Comparison of ENCODE assay signal across 10 mouse cellular contexts in genomic region chr12:97888291-97888800, GRCm38 (mm10).
A peak's percentile ranks its signal among the peaks of the same experiment; 100 is the strongest.
DNase-seq lines count a peak whose midpoint lies in the region; ATAC-seq and TF ChIP-seq lines count a peak whose summit lies in the region.
"Had no signal": no experiment of that assay in that cellular context is flagged by ENCODE, and none has a peak within 500 bp of the region (broad histone marks: within the 10 kb centered on the region; RNA-seq: fewer than 3 reads in every experiment).

No protein-coding gene starts in this region.

- no peak for ATAC-seq in lung, embryonic 14.5 days (ENCODE audit: insufficient read depth)
- no peak for ATAC-seq in lung, postnatal 0 days
- peak; percentile 15; the same call in 1 of the 2 replicates for ATAC-seq in forebrain, embryonic 12.5 days (ENCODE audit: low FRiP score)
- no peak for ATAC-seq in limb, embryonic 13.5 days (ENCODE audit: low FRiP score, low read depth)
- no peak for ATAC-seq in stomach, embryonic 15.5 days (ENCODE audit: insufficient read depth, low FRiP score, low read depth)

- TF ChIP-seq EP300 in lung, postnatal 0 days (IDR thresholded peaks at IDR 0.05): no peak

- no peak for TF ChIP-seq CTCF in lung, embryonic 14.5 days (IDR thresholded peaks at IDR 0.05; ENCODE audit: low read depth)
- no peak for TF ChIP-seq CTCF in lung, postnatal 0 days (IDR thresholded peaks at IDR 0.05)

- no peaks in the 10 kb centered on the region for H3K9me3 ChIP-seq in lung, embryonic 14.5 days (ENCODE audit: low read depth, low read length)
- no peaks in the 10 kb centered on the region for H3K9me3 ChIP-seq in lung, postnatal 0 days (ENCODE audit: low read length)
- no peaks in the 10 kb centered on the region for H3K9me3 ChIP-seq in forebrain, embryonic 12.5 days
- H3K9me3 ChIP-seq in limb, embryonic 13.5 days: no peaks in the 10 kb centered on the region
- H3K9me3 ChIP-seq in stomach, embryonic 15.5 days: no peaks in the 10 kb centered on the region

- H3K9ac ChIP-seq in lung, embryonic 14.5 days: peak overlapping the region; percentile 30; the same call in 1 of the 2 replicates
- H3K9ac ChIP-seq in lung, postnatal 0 days (replicated peaks; ENCODE audit: low read depth): no peak overlapping the region
- no peak overlapping the region for H3K9ac ChIP-seq in forebrain, embryonic 12.5 days
- H3K9ac ChIP-seq in limb, embryonic 13.5 days: no peak overlapping the region
- no peak overlapping the region for H3K9ac ChIP-seq in stomach, embryonic 15.5 days

- peak overlapping the region; percentile 35; the same call in 1 of the 2 replicates for H3K4me2 ChIP-seq in lung, embryonic 14.5 days
- H3K4me2 ChIP-seq in lung, postnatal 0 days (replicated peaks; ENCODE audit: low read depth, low read length): no peak overlapping the region
- H3K4me2 ChIP-seq in forebrain, embryonic 12.5 days: peak overlapping the region; percentile 39
- peak overlapping the region; percentile 55 for H3K4me2 ChIP-seq in limb, embryonic 13.5 days (replicated peaks)
- H3K4me2 ChIP-seq in stomach, embryonic 15.5 days: peak overlapping the region; percentile 34; the same call in 1 of the 2 replicates

- DNase-seq in lung, embryonic 14.5 days: no peak
- no peak for DNase-seq in lung, postnatal 0 days (ENCODE audit: low spot score)
- no peak for DNase-seq in T-cell, adult 2 months (ENCODE audit: low spot score)
- DNase-seq in yolk sac, embryonic 10.5 days (ENCODE audit: low spot score): no peak
- DNase-seq: kidney, postnatal 10 days; right cerebral cortex, postnatal 14 days had no signal

- WGBS in lung, embryonic 14.5 days: 5% methylated on average over 6 of the region's 6 CpGs
- WGBS in lung, postnatal 0 days: 9% methylated on average over 6 of the region's 6 CpGs
- 4% methylated on average over 6 of the region's 6 CpGs for WGBS in forebrain, embryonic 12.5 days
- 13% methylated on average over 6 of the region's 6 CpGs for WGBS in limb, embryonic 13.5 days
- WGBS in stomach, embryonic 15.5 days: 15% methylated on average over 6 of the region's 6 CpGs

- H3K4me1 ChIP-seq in lung, embryonic 14.5 days (ENCODE audit: insufficient read depth): no peaks in the 10 kb centered on the region
- H3K4me1 ChIP-seq in lung, postnatal 0 days (ENCODE audit: insufficient read depth, low read depth, low read length): no peaks in the 10 kb centered on the region
- peaks cover 18% of the 10 kb centered on the region for H3K4me1 ChIP-seq in forebrain, embryonic 12.5 days
- H3K4me1 ChIP-seq in limb, embryonic 13.5 days: peaks cover 15% of the 10 kb centered on the region
- H3K4me1 ChIP-seq in stomach, embryonic 15.5 days: no peaks in the 10 kb centered on the region

- H3K27ac ChIP-seq in lung, embryonic 14.5 days (ENCODE audit: low read depth): no peak overlapping the region
- no peak overlapping the region for H3K27ac ChIP-seq in lung, postnatal 0 days (ENCODE audit: low read length)
- H3K27ac ChIP-seq in forebrain, embryonic 12.5 days: peak overlapping the region; percentile 60
- H3K27ac ChIP-seq in limb, embryonic 13.5 days: no peak overlapping the region
- no peak overlapping the region for H3K27ac ChIP-seq in stomach, embryonic 15.5 days

- H3K4me3 ChIP-seq in lung, embryonic 14.5 days (ENCODE audit: low read depth, low read length): no peak overlapping the region
- H3K4me3 ChIP-seq in lung, postnatal 0 days (ENCODE audit: low read depth, low read length): no peak overlapping the region
- H3K4me3 ChIP-seq in forebrain, embryonic 12.5 days (replicated peaks): no peak overlapping the region
- peak overlapping the region; percentile 23 for H3K4me3 ChIP-seq in limb, embryonic 13.5 days
- no peak overlapping the region for H3K4me3 ChIP-seq in stomach, embryonic 15.5 days (replicated peaks)
- H3K4me3 ChIP-seq: erythroblast, embryonic 14.5 days had no signal

- no peaks in the 10 kb centered on the region for H3K36me3 ChIP-seq in lung, embryonic 14.5 days (ENCODE audit: insufficient read depth)
- no peaks in the 10 kb centered on the region for H3K36me3 ChIP-seq in lung, postnatal 0 days (ENCODE audit: insufficient read depth, low read length)
- no peaks in the 10 kb centered on the region for H3K36me3 ChIP-seq in forebrain, embryonic 12.5 days (replicated peaks)
- H3K36me3 ChIP-seq in limb, embryonic 13.5 days: no peaks in the 10 kb centered on the region
- no peaks in the 10 kb centered on the region for H3K36me3 ChIP-seq in stomach, embryonic 15.5 days

- H3K27me3 ChIP-seq in lung, embryonic 14.5 days (ENCODE audit: insufficient read depth, low read length): no peaks in the 10 kb centered on the region
- no peaks in the 10 kb centered on the region for H3K27me3 ChIP-seq in lung, postnatal 0 days (replicated peaks; ENCODE audit: insufficient read depth, low read length)
- H3K27me3 ChIP-seq in forebrain, embryonic 12.5 days: no peaks in the 10 kb centered on the region
- peaks cover 5% of the 10 kb centered on the region; the same call in 1 of the 2 replicates for H3K27me3 ChIP-seq in limb, embryonic 13.5 days
- no peaks in the 10 kb centered on the region for H3K27me3 ChIP-seq in stomach, embryonic 15.5 days (replicated peaks)
